Mouse (Mus musculus): ENCODE measurements around the gene Ltn1. TPM values are rescaled to one million over a fixed set of nuclear protein-coding genes. Genes with fewer than 3 reads are reported as not detected.
A peak's percentile ranks its signal among the peaks of the same experiment; 100 is the strongest.

The Ltn1 gene
- total RNA-seq, 4 experiments from 2014 or later, result 41.1 to 46.9 (median 43.1) TPM

DNA sequence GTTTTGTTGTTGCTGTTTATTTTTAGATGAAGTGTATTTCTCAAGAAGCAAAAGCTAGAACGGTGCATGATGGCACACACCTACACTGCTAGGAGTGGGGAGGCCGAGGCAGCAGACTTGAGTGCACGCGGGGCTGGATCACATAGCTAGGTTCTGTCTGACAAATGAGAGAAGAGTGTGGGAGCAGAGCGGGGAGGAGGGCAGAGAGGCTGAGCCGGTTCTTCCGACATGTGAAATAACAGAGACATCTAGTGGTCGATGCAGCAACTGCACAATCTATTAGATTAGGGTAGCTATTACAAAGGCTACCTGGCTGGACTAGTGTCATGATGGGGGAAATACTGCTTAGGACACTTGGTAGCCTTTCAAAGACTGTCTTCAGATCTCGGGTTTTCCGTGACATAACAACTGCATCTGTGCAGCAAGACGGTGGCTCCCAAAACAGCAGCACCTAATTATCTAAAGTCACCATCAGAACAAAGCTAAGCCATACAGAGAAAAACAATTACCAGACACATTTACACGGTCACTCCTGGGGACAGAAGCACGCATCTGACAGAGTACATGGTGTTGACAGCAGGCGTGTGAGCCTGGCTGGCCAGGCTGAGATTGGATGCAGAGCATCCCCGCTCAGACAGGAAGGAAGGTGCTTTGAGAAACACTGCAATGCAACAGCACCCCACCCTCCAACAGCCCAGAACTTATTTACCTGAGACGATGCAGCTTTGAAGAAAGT is 38.4 kb downstream of the Ltn1 start:
- peak in 1 of 2 experiments; percentile 60 for DNase-seq (ENCODE audit: low spot score in 2 of 2)

DNA sequence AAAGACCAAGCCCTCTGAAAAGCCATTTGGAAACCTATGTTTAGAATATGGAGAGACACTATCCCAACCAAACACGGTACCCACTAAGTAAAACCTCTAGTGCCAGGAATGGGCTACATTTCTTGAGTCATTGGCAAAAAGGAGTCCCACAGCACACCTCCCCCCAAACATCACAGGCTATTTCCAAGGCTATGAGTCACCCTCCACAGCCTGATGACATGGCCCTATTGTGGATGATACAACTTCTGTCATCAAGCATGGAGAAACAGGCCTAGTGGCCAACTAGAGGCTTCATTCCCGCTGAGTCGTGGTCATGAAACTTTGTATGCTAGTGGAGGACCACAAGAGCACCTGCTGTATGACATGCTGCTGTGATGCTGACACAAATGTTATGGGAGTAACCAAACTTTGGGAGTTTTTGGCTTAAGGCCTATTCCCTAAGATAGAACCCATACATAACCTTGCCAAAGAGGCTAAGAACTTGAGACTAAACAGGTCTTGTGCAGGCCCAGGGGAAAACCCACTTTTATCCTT is 44.9 kb downstream of the Ltn1 start:
- DNase-seq (ENCODE audit: low spot score in 2 of 2), result no peak

- DNase-seq (ENCODE audit: low spot score in 2 of 2), result no peak
These were observed 48.0 kb downstream of the Ltn1 start for GRCm38 (mm10) chr16:87384366-87384765.

DNA sequence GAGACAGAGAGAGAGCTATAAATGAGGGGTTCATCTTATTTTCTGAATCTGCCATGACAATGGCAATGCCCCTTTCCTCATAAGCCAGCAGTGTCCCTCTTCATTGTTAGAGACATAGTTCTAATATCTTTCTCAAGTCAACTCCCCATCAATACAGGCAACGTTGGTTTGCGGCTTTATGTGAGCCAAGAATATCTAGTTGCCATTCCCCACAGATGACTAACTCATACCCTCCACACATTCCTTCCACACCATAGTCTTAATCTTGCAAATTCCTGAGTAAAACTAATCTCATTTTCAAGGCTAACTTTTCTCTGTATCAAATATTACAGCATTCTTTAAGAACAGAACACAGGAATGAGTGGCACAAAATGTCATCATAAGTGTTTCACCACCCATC is 49.4 kb downstream of the Ltn1 start:
- no peak for DNase-seq (ENCODE audit: low spot score in 2 of 2)

GRCm38 (mm10) chr16:87366445-87366844 is 66.0 kb downstream of the Ltn1 start:
- no peak for DNase-seq (ENCODE audit: low spot score in 2 of 2)

- no peak for DNase-seq (ENCODE audit: low spot score in 2 of 2)
These were observed 66.4 kb downstream of the Ltn1 start for GRCm38 (mm10) chr16:87366035-87366434.

- DNase-seq (ENCODE audit: low spot score in 2 of 2), result no peak
These were observed 68.2 kb downstream of the Ltn1 start for GRCm38 (mm10) chr16:87364231-87364630.

DNA sequence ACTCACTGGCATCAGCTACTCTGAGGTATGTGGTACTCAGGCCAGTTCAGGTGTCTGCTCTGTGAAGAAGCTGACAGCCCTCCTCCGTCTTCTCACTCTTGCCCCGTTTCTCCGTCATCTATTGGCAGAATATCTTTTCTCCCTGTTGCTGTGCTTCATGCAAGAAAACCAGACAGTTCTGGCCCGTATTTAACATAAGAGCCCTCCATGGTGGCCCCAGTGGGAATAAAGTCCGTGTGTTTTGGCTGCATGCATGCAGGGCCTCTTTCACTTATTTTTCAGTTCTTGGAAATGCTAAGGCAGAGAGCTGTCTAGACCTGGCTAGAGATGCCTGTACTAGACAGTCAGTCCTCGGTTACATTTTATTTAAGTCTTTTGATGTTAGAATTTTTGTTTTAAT is 72.3 kb downstream of the Ltn1 start:
- no peak for DNase-seq (ENCODE audit: low spot score in 2 of 2)

DNA sequence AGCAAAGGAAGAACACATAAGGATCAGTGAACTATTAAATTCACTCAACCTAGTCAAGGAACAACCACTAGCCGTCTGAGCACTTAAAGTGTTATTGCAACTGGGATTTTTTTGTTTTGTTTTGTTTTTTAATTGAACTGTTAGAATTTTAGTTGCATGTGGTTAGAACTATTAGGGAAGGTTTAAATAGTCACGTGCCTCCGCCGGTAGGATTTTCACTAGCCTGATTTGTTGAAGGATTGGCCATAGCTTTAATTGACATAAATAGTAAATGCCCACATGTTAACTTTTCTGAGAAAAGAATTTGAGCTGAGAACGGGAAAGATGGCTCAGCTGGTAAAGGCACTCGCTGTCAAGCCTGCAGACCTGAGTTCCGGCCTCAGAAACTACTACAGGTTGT is 77.7 kb downstream of the Ltn1 start:
- no peak for DNase-seq (ENCODE audit: low spot score in 2 of 2)

GRCm38 (mm10) chr16:87354075-87354583 is 78.3 kb downstream of the Ltn1 start, which contains the start of gene N6amt1:
Gene N6amt1, plus strand, starts transcription at chr16:87354185.
- DNase-seq (ENCODE audit: low spot score in 2 of 2), result peak; percentile 88 to 92

GRCm38 (mm10) chr16:87353605-87354004 is 78.8 kb downstream of the Ltn1 start:
- no peak for DNase-seq (ENCODE audit: low spot score in 2 of 2)

DNA sequence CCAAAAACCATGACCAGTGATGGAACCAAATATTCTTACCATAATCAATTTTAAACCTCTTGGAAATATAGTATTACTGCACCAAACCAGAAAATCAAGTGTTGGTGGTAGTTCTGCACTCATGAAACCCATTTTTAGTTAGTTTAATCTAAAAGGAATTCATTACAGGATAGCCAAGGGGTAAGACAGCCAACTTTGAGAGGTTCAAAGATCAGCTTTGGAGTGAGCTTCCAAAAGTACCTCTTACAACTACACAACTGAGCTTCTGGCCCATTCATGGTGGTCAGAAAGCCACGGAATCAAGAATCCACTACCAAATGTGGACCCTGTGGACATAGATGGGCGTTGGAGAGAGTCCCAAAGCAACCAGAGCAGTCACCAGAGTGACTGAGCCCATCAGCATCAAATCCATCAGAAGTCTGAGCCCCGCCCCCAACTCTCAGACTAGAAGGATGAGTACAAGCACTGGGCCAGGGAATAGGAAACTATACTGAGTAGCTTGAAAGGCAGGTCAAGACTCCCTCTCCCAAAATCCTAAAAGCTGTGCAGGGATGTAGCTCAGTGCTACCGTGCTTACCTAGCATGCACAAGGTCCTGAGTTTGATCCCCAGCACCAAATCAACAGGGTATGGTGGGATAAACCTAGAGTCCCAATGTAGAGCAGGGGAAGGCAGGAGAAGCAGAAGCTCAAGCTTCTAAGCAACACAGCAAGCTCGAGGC is 80.9 kb downstream of the Ltn1 start:
- DNase-seq (ENCODE audit: low spot score in 2 of 2), result no peak

DNA sequence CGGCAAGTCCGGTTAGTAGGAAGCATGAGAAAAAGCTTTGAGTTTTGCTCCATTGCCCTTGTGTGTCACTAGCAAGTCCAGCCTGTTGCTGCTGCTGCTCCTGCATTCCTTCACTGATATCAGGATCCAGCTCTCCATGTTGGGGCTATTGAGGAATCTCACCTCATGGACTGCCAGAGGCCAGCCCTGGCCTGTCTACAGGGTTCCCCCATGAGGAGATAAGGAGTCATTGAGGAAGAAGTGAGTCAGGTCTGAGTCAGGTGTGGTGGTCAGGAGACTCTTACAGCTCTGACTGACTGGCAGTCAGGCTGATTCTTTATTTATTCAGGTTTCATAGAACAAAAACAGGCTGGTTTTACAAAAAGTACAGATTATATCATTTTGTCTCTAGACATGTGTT is 84.3 kb downstream of the Ltn1 start:
- no peak for DNase-seq (ENCODE audit: low spot score in 2 of 2)

DNA sequence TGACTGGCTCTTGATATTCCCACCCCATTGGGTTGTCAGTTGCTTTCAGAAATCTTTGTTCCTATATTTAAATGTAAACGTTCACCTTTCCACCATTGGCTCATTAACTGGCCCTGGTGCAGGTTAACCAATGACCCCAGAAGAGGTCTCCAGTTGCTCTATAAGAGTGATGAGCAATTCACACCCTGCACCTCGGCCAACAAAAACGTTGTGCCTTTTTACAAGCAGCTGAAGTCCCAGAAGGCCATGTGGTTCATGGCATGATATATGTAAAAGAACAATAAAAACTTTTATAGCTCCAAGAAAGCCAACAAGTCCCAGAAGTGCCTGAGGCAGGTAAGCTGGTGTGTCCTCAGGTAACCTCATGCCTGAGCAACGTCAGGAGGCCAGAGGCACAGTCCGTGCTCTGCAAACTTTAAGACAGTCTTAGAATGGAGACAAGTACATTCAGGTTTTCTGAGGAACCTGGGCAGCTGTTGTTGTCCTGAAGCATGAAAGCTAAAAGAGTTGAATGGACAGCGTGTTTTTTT is 91.3 kb downstream of the Ltn1 start:
- DNase-seq (ENCODE audit: low spot score in 2 of 2), result no peak

DNA sequence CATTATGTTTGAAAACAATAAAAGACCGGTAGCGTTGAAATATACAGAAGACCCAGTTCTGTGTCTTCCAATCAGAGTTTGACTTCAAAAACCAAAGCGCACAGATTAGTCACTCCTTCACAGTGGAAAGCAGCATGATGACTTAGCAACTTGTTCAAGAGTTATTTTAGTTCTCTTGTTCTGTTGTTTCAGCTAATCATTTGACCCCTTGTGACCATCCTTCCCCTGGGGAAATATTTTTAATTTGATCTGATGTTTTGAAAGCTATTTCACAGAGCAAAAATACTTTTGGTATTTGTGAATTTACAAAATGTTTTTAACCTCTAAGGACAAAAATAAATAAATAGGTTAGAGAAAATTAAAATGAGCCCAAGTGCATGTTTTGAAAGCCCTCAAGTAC is 97.7 kb downstream of the Ltn1 start:
- no peak for DNase-seq (ENCODE audit: low spot score in 2 of 2)

GRCm38 (mm10) chr16:87329986-87330385 is 102.4 kb downstream of the Ltn1 start:
- no peak for DNase-seq (ENCODE audit: low spot score in 2 of 2)

Other genes with a start within 250 kb of the Ltn1 start
- 10 to 100 TPM; 16.4 to 17.3 (median 16.9) TPM for gene N6amt1, start 78.4 kb downstream of the Ltn1 start, total RNA-seq (2022)
- 1 to 10 TPM; 9.2 to 9.6 (median 9.5) TPM for gene Rwdd2b, start 8.0 kb upstream of the Ltn1 start, total RNA-seq (2022)
- gene Usp16, start 22.1 kb upstream of the Ltn1 start, total RNA-seq (2022), result 10 to 100 TPM; 36.6 to 44.3 (median 43.5) TPM
- gene Cct8, start 63.3 kb upstream of the Ltn1 start, total RNA-seq (2022), result 100 to 1,000 TPM; 167 to 182 (median 176) TPM
- gene Map3k7cl, start 120.7 kb upstream of the Ltn1 start, total RNA-seq (2022), result under 1 TPM in 3 of 4 experiments, not detected in 1; 0.46 to 0.59 (median 0.53) TPM